Mouse (Mus musculus): ENCODE measurements around the gene Txndc2.
"Not testable (repeated sequence)": the region's sequence is repeated elsewhere in the genome, so short reads cannot be mapped to it uniquely, and the experiment has no call there.

The Txndc2 gene

GRCm38 (mm10) chr17:65656076-65656475, 14.1 kb upstream of the Txndc2 start:
- DNase-seq (ENCODE audit: low read depth, low spot score) = no peak

- no peak for DNase-seq (ENCODE audit: low read depth, low spot score)
Measured at GRCm38 (mm10) chr17:65655608-65656007, 13.6 kb upstream of the Txndc2 start.

DNA sequence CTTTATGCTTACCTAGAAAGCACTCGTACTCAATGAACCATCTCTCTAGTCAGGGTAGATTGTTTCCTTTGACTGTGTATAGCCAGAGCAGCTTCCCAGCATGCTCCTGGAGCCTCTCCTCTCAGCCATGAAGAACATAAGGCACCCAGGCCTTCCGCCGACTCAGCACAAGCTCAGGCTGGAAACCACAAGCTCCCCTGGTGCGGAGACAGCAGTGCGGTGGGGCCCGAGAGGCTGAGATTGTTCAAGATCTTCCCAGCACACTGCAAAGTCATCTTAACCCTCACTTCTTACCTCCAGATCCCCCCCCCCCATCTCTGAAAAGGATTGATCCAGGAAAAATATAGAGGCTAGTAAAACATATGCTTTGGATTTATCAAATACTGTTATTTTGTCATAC, 8.6 kb upstream of the Txndc2 start:
- no peak for DNase-seq (ENCODE audit: low read depth, low spot score)

DNA sequence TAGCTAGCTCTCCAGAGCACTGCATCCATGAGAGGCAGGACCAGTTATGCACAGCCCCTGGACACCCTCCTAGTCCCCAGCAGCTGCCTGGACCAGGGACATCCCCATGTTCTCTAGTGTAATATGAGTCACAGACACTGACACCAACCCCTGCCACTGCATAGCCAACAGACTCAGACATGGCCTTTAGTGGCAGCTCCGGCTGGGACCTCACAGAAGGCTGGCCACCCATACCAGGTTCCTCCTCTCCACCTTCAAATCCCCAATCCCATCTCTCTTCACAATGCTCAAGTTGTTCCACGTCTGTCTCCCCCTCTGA, 7.2 kb upstream of the Txndc2 start:
- DNase-seq (ENCODE audit: low read depth, low spot score) = no peak

GRCm38 (mm10) chr17:65648371-65649174, 6.6 kb upstream of the Txndc2 start:
- no peak for DNase-seq (ENCODE audit: low read depth, low spot score)

DNA sequence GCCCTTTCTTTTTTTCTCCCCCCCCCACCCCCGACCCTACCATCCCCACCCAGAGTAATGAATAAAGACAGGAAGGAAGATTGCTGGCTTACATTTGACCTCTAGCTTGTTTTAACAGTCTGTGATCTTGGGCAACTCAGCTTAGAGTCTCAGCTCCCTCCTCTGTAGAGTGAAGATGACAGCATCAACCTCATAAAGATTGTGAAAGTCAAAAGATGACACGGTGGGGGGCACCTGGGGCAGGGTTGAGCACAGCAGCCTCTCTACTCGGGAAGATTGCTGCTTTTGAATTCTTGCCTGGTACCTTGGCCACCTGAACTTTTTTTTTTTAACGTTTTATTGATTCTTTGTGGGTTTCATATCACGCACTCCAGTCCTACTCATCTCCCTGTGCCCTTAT, 6.0 kb upstream of the Txndc2 start:
- DNase-seq (ENCODE audit: low read depth, low spot score) = no peak

DNA sequence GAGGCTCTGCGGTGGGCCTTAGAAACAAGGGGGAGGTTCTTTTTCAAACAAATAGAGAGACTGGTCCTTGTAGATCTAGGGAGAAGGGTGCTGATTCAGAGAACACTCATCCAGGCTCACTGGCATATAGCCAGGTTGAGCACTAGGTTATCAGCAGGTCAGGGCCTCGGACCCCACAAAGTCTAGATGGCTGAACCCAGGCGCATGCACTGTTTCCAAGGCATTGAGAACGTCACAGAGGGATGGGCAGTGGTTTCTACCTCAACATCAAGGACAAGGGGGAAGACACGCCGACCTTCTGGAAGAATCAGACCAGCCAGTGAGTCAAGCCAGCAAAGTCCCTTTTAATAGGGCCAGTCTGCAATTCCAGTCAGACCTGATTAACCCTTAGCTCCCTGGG, 5.3 kb upstream of the Txndc2 start:
- no peak for DNase-seq (ENCODE audit: low read depth, low spot score)

DNA sequence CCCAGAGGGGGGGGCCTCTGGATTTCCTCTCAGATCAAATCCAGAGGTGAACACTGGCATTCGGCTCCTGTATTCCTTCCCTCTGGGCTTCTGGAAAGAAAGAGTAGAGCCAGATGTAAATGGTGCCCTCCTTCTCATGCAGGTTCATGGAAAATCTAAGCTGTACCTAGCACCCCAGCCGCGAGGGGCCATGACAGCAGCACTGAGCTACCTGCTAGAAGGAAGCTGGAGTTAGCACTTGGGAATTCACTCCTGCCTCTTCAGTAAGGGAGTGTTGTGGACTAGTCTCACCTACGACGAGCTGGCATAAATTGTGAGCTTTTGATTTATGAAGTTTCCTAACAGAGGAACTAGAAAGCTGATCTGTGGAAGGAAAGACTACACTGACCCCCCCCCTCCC, 1.6 kb upstream of the Txndc2 start:
- no peak for DNase-seq (ENCODE audit: low read depth, low spot score)

GRCm38 (mm10) chr17:65643051-65643521, 1.1 kb upstream of the Txndc2 start:
- DNase-seq (ENCODE audit: low read depth, low spot score) = peak; percentile 12

GRCm38 (mm10) chr17:65642578-65642991, 617 bp upstream of the Txndc2 start:
- DNase-seq (ENCODE audit: low read depth, low spot score) = no peak

- no peak for DNase-seq (ENCODE audit: low read depth, low spot score)
Measured at GRCm38 (mm10) chr17:65639144-65639543, 2.8 kb downstream of the Txndc2 start.

DNA sequence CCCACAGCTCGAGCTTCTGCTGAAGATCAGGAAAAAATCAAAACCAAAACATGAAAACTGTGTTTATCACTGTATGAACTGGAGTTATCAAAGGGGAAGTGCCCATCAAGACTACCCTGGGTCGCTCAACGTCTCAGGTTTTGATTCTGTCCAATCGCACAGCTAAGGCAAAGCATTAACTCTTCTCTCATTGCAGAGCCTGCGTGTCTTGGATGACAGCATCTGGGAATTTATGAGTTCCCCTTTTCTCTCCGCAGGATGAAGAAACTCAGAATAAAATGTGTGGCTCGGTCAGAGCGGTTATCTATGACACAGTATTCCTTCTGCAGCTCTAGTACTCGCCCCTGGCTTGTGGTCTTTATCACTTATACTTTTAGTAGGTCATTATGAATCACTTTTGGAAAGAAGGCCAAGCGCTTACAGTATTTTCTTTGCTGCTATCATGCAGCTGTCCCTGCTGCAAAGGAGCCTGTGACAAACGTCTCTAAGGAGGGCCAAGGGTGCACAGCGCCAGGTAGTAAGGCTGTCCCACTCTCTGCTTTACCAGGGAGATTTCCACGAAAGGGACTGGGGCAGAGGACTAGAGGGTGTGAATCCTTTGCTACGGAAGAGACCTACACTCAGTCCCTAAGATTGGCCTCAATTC, 6.1 kb downstream of the Txndc2 start:
- no peak for DNase-seq (ENCODE audit: low read depth, low spot score)

- DNase-seq (ENCODE audit: low read depth, low spot score) = no peak
Measured at GRCm38 (mm10) chr17:65629943-65630342, 12.0 kb downstream of the Txndc2 start.

DNA sequence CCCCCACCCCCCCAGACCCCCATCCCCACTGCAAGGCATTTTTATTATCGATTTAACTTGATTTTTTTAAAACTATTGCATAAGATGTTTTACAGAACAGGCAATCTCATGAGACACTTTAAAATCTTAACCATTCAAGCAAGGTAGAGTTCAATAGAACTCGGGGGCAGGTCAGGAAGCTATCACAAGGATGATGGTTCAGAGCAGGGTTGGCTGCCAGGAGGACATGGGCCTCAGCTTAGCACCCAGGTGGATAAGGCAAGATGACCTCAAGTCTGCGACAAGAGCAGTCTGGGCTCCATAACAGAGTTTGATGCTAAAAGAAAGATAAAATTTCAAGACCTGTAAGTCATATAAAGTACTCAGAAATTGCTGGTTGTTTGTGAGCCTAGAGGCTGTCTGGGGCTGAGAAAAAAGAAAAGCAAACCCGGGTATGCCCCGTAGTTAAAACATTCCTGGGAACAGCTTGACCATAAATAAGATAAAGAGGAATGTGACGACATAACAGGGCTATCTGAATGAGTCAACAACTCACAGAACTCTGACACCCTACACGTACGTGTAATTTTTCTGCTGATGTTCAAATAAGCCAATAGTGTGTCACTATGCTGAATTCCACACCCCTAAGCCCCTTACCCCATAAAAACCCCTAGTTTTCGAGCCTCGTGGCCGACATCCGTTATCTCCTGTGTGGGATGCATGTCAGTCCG, 13.0 kb downstream of the Txndc2 start:
- DNase-seq (ENCODE audit: low read depth, low spot score) = not testable (repeated sequence)

- no peak for DNase-seq (ENCODE audit: low read depth, low spot score)
Measured at GRCm38 (mm10) chr17:65626301-65626700, 15.7 kb downstream of the Txndc2 start.

DNA sequence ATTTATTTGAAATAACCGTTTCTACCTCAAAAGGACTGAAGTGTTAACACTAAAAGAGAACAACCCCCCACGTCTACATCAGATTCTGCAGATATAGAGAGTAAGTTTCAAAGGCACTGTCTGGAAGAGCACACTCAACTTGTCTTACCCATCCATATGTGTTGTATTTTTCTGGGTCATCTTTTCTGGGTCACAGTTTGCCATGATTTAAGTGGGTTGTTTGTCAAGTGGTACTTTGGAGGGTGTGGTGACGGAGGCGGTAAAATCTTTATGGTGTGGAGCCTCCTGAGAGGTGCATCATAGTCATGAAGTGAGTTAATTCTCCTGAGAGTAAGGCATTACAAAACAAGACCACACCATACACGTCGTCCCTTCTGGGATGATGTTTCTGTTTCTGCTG, 16.4 kb downstream of the Txndc2 start:
- DNase-seq (ENCODE audit: low read depth, low spot score) = no peak

DNA sequence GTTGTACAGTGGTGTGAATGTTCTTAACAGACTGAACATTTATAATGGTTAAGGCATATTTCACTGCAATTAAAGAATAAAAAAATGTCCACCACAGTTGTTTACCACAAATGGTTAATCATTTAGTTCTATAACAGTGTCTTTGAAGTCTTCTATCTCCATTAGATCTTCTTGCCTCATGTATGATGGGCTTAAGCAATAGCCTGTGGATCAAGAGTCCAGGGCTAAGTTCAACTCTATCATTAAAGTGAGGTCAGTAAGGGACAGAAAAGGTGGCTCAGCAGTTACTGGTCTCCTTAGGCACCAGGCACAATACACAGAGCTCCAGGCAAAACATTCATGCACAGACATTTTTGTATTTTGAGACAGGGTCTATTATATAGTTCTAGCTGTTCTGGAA, 18.8 kb downstream of the Txndc2 start:
- no peak for DNase-seq (ENCODE audit: low read depth, low spot score)

- no peak for DNase-seq (ENCODE audit: low read depth, low spot score)
Measured at GRCm38 (mm10) chr17:65618431-65618830, 23.5 kb downstream of the Txndc2 start.

GRCm38 (mm10) chr17:65615678-65616077, 26.3 kb downstream of the Txndc2 start:
- DNase-seq (ENCODE audit: low read depth, low spot score) = no peak

GRCm38 (mm10) chr17:65614431-65614830, 27.5 kb downstream of the Txndc2 start:
- no peak for DNase-seq (ENCODE audit: low read depth, low spot score)

GRCm38 (mm10) chr17:65613463-65614412, 28.2 kb downstream of the Txndc2 start, which contains the start of gene Vapa:
Vapa (minus strand) TSS chr17:65613555.
- peak; percentile 94 for DNase-seq (ENCODE audit: low read depth, low spot score)

GRCm38 (mm10) chr17:65613142-65613462, 28.9 kb downstream of the Txndc2 start:
- DNase-seq (ENCODE audit: low read depth, low spot score) = no peak
